Mouse (Mus musculus) T-cell, adult 2 months (primary cell): ENCODE results near the gene Fen1.
"Not testable (repeated sequence)": the region's sequence is repeated elsewhere in the genome, so short reads cannot be mapped to it uniquely, and the experiment has no call there.

ENCODE experiments used
- DNase-seq: peaks from one replicate; pipeline ENCODE4 v3.0.0; 2022; ENCODE audit warnings: low spot score

The Fen1 gene

GRCm38 (mm10) chr19:10176941-10177372 is 27.0 kb downstream of the Fen1 start:
- no peak for DNase-seq

- DNase-seq: no peak
Measured at GRCm38 (mm10) chr19:10176477-10176876, 27.5 kb downstream of the Fen1 start.

GRCm38 (mm10) chr19:10174956-10175355 is 29.0 kb downstream of the Fen1 start:
- no peak for DNase-seq

- DNase-seq: no peak
Measured at GRCm38 (mm10) chr19:10173844-10174539, 30.0 kb downstream of the Fen1 start.

GRCm38 (mm10) chr19:10173116-10173718 is 30.8 kb downstream of the Fen1 start:
- no peak for DNase-seq

GRCm38 (mm10) chr19:10171846-10172245 is 32.1 kb downstream of the Fen1 start:
- DNase-seq: no peak

GRCm38 (mm10) chr19:10171359-10171758 is 32.6 kb downstream of the Fen1 start:
- no peak for DNase-seq

GRCm38 (mm10) chr19:10170466-10170865 is 33.5 kb downstream of the Fen1 start:
- DNase-seq: no peak

GRCm38 (mm10) chr19:10169692-10170330 is 34.2 kb downstream of the Fen1 start:
- DNase-seq: not testable (repeated sequence)

GRCm38 (mm10) chr19:10169179-10169578 is 34.8 kb downstream of the Fen1 start:
- no peak for DNase-seq

- no peak for DNase-seq
Measured at GRCm38 (mm10) chr19:10168441-10168840, 35.5 kb downstream of the Fen1 start.

GRCm38 (mm10) chr19:10167951-10168350 is 36.0 kb downstream of the Fen1 start:
- DNase-seq: no peak

- DNase-seq: no peak
Measured at GRCm38 (mm10) chr19:10167112-10167511, 36.9 kb downstream of the Fen1 start.

GRCm38 (mm10) chr19:10165928-10166327 is 38.0 kb downstream of the Fen1 start:
- not testable (repeated sequence) for DNase-seq

GRCm38 (mm10) chr19:10163896-10164295 is 40.1 kb downstream of the Fen1 start:
- DNase-seq: no peak

- no peak for DNase-seq
Measured at GRCm38 (mm10) chr19:10157725-10158124, 46.2 kb downstream of the Fen1 start.

GRCm38 (mm10) chr19:10149189-10149588 is 54.8 kb downstream of the Fen1 start:
- no peak for DNase-seq
